Mouse (Mus musculus) cerebellum, postnatal 25 days (tissue): ENCODE results near the gene Cdc14a.
A peak's percentile ranks its signal among the peaks of the same experiment; 100 is the strongest.

Source experiments
- DNase-seq, 2 experiments: peaks; one replicate each; pipeline ENCODE4 v3.0.0; 2021; ENCODE audit warnings: mixed read lengths in 2 of 2

Cdc14a gene

DNA sequence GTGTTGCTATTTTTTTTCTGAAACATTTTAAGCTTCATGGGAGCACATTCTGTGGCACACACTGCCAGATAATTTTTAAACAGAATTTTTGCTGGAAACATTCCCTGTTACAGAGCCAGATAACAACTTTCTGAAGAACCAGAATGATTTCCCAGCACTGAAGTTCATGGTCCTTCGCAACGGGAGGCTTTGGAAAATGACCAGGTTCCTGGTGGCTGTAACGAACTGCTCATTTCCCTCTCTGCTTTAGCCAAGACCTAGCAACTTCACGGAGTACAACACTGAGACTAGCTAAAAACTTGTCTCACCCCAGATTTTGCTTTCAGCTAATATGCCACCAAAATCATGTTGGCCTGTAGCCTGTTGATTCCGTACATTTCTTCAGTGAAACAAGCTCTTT, 160.8 kb downstream of the Cdc14a start:
- DNase-seq, result peak in 1 of 2 experiments; percentile 14

DNA sequence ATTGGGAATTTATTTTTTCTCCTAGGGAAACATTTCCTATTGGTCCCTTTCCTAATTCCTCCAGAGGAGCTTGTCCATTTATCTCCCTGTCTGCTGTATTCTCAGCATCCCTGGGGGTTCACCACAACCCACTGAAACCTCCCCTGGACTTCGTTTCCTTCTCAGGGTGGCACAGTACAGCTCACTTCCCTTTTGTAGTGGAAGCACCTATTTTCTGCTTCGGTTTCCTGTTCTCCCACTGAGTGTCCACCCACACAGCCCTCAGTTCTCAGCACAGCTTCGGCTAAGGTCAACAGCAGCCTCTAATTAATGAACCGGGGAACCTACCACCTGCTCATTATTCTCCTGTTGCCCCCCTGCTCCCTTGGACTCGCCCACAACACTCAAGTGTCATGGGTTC, 167.7 kb downstream of the Cdc14a start:
- no peak for DNase-seq

DNA sequence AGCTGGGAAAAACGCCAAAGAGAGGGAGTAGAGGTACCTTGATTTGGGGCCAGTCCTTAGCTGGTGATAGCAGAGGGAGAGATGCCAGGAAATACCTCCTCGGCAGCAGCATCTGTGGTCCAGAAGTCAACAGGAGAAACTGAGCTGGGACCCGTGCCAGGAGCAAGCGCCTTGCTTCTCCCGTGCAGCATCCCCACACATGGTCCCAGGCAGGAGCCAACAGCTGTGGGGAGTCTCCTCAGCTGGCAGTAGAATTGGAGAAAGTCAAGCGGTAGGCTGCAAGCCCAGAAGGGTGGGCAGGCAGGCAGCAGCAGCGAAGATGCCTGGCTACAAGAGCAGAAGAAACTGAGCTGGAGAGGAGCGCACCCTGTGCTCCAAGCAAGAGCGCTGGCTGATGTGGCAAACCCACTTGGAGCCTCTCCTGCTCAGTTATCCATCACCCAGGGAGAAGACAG, 170.7 kb downstream of the Cdc14a start, which contains the start of gene Gpr88:
Gpr88 (minus strand) TSS at position 427 of the 455 bp plus-strand sequence.
- peak; percentile 49 to 50 for DNase-seq

DNA sequence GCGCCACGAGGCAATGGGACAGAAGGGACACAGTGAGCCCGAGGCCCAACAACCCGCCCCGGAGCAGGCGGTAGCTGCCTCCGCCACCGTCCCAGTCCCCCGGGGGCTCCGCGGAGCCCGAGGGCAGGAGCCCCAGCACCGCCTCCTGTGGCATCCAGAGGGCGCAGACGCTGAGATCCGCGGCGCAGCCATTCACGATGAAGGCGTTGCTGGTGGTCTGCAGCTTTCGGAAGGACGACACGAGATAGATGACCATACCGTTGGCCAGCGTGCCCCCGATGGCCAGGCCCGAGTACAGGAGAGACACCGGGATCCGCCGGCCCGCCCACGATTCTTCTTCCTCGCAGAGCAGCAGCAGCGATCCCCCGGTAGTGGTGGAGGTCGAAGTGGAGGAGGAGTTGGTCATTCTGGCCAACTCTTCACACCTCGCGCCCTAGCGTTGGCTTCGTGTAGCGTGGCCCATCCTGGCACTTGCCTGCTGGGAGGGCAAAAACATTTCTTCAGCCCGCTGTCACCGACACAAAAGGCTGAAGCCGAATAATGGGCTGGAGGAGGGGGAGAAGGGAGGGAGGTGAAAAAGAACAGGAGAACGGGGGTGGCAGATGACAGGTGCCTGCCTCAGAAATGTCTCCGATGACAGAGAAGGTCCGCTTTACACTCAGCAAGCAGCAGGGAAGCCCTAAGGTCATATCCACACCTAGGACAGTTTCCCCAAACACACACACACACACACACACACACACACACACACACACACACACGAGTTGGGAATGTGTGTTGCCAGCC, 171.4 kb downstream of the Cdc14a start:
- peak in 1 of 2 experiments; percentile 28 for DNase-seq

DNA sequence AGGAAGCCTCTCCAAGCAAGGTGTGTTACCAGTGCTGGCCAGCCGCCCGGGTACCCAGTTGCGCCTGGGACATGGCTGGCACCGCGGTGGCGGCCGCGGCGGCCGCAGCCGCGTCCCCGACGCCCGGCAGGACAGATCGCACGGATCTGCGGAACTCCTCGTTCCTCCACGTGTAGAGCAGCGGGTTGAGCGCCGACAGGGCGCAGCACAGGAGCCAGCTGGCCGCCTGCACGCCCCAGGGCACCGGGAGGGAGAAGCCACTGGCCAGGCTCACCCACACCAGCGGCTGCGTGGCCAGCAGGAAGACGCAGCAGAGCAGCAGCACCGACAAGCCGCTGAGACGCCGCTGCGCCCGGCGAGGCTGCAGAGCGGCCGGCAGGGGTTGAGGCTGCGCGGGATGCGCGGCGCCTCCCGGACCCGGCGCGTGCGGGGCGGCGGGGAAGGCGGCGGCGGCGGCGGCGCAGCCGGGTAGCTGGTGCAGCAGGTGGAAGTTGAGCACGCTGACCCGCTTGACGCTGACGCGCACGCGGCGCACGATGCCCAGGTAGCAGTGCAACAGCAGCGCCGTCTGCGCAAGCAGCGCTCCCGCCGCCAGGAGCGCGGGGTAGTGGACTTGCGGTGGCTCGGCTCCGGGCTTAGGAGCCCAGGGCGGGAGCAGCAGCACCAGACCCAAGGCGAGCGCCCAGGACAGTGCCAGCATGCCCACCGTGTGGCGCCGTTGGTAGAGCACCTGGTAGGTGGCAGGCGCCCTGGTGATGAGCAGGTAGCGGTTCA, 172.2 kb downstream of the Cdc14a start:
- DNase-seq, result peak; percentile 57 to 69

DNA sequence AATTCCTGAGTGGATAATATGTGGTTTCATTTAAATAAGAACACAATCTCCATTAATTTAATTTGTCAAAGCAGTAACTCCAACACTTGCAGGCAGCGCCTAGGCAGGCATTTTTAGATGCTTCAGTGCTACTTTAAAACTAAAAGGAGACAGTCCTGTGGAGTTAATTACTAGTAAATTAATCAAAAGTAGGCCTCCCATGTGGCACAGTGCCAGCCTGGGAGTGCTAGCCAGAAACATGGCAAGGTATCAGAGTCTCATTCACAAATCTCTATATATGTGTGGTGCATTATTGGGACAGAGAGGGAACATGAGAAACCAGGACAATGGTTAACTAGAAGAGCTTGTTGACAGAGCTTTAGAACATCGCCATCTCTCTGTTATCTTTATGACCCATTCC, 174.8 kb downstream of the Cdc14a start:
- peak in 1 of 2 experiments; percentile 27 for DNase-seq

DNA sequence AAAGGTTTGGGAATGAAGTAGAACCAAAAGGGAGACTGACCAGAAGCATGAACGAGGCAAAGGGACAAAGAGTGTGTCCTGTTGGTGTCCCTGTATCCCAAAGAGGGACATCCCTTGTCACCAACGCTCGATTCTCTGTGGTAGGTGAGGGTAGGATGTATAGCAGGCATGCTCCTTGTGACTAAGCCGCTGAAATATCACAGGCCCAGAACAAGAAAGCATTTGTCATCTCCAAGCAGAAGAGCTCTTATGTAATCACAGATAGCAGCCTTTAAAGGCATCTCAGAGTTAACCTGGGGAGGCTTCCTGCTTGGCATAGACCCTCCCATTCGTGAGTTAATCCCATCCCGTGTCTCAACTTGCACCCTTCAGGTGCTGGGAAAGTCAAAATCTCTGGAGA, 179.4 kb downstream of the Cdc14a start:
- no peak for DNase-seq

DNA sequence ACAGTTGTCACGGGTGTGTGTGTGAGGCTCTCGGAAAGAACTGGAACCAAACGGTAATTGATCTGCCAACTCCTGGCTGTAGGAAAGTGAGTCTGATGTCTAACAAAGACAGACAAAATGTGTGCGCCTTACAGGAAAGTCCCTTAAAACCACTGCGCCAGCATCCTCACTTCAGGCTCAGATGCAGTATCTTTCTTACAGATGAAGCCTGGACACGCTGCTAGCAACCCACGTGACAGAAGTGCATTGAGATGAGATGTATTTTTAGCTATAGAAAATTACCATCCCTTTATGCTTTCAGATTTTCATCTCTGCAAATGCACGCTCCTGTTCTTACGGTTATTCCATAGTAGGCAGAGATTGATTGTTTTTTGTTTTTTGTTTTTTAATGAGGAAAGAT, 181.1 kb downstream of the Cdc14a start:
- no peak for DNase-seq

DNA sequence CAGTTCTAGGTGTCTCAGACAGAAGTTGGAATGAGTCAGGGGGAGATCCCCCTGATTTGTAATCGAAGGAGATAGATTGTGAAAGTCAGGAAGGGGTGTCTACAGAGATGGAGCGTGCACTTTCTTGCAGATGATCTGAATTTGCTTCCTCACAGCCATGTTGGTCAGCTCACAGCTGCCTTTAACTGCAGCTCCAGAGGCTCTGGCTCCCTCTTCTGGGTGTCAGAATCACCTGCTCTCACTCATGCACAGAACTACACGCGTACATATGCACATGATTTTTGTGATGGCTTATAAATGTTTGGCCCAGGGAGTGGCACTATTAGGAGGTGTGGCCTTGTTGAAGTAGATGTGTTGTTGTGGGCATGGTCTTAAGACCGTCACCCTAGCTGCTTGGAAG, 186.3 kb downstream of the Cdc14a start:
- no peak for DNase-seq

DNA sequence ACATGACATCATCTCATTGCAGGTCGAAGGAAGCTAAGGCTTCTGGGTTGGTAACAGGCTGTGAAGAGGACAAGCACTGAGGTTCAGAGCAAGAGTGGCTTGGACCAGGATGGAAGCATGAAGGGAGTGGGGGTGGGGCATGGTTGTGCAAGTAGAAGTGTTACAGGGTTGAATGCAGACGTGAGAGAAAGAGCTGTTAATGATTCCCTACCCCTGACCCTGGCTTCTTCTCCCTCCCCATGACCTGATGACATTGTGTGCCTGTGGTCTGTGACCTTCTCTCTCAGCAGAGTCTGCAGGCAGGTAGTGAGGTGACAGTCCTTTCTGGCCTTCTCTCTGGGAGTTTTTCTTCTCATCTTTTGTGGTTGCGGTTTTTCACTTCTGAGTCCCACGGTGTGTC, 187.0 kb downstream of the Cdc14a start:
- DNase-seq, result no peak

DNA sequence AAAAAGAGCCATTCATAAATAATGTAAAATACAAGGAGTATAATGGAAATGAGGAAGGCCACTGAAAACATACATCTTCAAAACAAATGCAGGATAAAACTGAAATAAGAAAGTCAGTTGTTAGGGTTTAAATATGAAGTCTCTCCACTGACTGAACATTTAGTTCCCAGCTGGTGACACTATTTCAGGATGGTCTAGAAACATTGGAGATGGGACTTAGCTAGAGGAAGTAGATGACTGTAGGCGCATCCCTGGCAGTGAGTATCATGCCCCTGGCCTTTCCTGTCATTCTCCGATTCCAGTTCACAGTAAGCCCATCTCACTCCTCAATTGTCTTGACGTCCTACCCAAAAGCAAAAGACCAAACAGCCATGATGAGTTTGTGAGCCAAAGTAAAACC, 190.3 kb downstream of the Cdc14a start:
- no peak for DNase-seq

DNA sequence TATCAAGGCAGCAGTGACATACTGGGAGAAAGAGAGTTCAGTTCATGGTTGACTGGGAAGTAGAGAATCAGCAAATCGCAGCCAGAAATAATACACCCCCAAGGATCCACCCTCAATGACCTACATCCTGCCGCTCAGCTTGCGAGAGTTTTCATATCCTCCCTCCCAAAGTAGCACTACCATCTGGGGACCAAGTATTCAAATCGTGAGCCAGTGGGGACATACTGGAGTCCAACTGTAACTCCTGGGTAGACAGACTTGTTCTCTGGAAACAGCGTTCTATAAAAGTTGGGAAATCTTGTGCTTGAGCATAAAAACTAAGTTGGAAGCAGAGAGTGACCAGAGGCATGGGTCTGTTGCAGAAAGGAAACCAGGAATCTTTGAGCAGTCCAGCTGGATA, 191.1 kb downstream of the Cdc14a start:
- DNase-seq, result no peak

DNA sequence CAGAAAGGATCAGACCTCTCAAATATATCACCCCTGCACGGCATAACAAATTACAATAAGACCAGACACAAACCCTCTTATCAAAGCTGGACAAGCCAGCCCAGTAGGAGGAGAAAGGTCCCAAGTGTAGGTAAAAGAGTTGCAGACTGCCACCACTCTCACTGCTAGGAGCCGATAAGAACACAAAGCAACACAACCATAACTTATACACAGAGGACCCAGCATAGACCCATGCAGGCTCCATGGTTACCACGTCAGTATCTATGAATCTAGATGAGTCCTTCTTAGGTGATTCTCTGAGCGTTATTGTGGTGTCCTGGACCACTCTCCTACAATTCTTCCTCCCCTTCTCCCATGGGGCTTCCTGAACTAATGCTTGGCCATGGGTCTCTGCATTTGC, 194.5 kb downstream of the Cdc14a start:
- no peak for DNase-seq

DNA sequence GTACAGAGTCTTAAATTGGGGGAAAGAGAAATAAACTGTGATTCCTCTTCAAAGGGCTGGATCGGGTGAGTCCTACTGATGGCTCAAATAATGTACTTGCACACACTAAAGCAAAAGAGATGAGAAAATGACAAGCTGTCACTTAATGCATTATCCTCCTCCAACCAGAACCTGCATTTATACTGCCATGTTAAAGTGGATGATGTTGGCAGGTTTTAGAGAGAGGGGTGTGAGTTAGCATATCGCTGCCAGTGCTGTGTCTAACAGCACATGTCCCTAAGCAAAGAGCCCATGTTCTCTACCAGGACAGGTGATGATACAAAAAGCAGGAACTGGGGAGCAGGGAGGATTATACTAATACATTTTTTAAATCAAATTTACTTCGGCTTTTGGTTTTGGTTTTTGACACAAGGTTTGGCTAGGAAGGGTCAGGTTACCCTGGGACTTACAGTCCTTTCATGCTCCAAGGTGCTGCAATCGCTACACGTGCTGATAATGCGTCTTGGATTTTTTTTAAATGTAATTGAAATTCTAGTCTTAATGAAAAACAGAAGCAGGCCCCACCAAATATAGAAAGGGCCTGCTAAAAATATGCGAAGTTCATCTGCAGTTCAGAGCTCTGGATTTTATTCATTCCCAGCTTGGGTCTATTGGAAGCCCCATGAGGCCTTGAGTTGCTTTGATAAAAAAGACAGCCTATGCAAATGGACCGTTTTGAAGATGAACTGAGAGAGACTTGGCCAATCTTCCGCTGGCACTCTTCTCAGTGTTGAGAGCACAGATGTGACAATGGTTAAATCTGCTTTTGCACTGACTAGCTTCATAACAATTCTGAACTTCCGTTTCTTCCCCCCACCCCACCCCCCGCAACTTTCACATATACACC, 195.2 kb downstream of the Cdc14a start:
- no peak for DNase-seq

DNA sequence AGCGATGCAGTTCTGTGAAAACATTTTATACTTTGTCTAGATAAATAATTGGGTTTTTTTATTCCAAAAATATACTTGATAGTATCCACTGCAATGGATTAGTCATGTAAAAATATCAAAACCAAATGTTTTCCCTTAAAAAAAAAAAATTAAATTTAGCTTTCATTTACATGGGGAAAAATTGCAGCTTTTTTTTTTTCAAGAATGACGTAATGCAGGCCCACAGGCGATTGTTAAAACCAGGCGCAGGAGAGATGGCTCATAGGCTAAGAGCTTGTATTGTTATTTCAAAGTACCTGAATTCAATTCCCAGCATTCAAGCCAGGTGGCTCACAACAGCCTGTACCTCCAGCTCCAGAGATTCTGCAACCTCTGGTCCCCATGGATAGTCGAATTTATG, 196.4 kb downstream of the Cdc14a start:
- DNase-seq, result no peak

DNA sequence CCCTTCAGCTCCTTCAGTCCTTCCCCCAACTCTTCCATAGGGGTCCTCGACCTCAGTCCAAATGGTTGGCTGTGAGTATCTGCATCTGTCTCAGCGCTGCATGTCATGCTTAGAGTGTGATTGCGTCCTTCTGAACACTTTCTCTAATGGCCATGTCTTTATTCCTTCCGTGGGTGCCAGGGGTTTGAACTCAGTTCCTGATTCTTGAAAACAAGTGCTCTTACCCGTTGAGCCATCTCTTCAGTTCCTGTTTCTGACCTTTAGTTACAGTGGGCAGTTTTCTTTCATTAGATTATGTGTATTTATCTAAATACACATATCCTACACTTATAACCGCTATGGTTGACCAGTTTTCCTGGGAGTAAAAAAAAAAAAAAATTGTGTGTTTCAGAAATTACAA, 196.9 kb downstream of the Cdc14a start:
- DNase-seq, result no peak
